Mouse (Mus musculus) small intestine, adult 2 months (tissue): ENCODE results near the gene Camta1. TPM values are rescaled to one million over a fixed set of nuclear protein-coding genes. Genes with fewer than 3 reads are reported as not detected.

ENCODE experiments used
- H3K27ac ChIP-seq: fragments of 200-500 bp; 2 replicates; pipeline ENCODE4 v1.5.1; 2012; ENCODE audit warnings: low read depth, low read length, control low read depth, inconsistent platforms; ENCODE audit not compliant: insufficient read depth
- H3K27me3 ChIP-seq: fragments of 200-500 bp; 2 replicates; pipeline ENCODE4 v1.6.1; 2012; ENCODE audit warnings: mild to moderate bottlenecking, moderate library complexity, low read length, inconsistent platforms; ENCODE audit not compliant: control insufficient read depth, insufficient read depth
- H3K36me3 ChIP-seq: fragments of 200-500 bp; 2 replicates; pipeline ENCODE4 v1.6.1; 2012; ENCODE audit warnings: mild to moderate bottlenecking, low read length, control low read depth, inconsistent platforms; ENCODE audit not compliant: control insufficient read depth, insufficient read depth
- H3K4me1 ChIP-seq: fragments of 200-500 bp; 2 replicates; pipeline ENCODE4 v1.6.1; 2012; ENCODE audit warnings: low read length, inconsistent platforms, mixed read lengths; ENCODE audit not compliant: control insufficient read depth, insufficient read depth, insufficient read length
- H3K4me3 ChIP-seq: fragments of 200-500 bp; 2 replicates; pipeline ENCODE4 v1.5.1; 2012; ENCODE audit warnings: low read depth, mild to moderate bottlenecking, control low read depth, inconsistent platforms, low read length, moderate library complexity
- CTCF ChIP-seq: fragments of 200-500 bp; IDR thresholded peaks from 2 replicates; pipeline ENCODE4 v1.5.1; 2012; ENCODE audit warnings: low read depth, mild to moderate bottlenecking, control low read depth, inconsistent platforms, low read length, moderate library complexity, mixed read lengths; ENCODE audit not compliant: insufficient replicate concordance, insufficient read length; ENCODE audit errors: extremely low read depth
- POLR2A ChIP-seq: fragments of 200-500 bp; IDR thresholded peaks from 2 replicates; pipeline ENCODE4 v1.6.1; 2012; ENCODE audit warnings: low read depth, mild to moderate bottlenecking, control low read depth, inconsistent platforms, low read length, moderate library complexity
- WGBS: fragments of 180-500 bp; shearing (Covaris S2); methylation state at CpG from one replicate; pipeline ENCODE4 v1.1.7; 2018; 5-methylcytosine and 5-hydroxymethylcytosine counted together
- polyA plus RNA-seq: library from polyadenylated mRNA; depleted of rRNA; stranded (reverse); fragments of >200 nt; gene quantifications from 2 replicates; pipeline ENCODE4 v1.2.3, GENCODE M21; 2012

The Camta1 gene
- polyA plus RNA-seq, 1 experiment = 2.2 TPM

DNA sequence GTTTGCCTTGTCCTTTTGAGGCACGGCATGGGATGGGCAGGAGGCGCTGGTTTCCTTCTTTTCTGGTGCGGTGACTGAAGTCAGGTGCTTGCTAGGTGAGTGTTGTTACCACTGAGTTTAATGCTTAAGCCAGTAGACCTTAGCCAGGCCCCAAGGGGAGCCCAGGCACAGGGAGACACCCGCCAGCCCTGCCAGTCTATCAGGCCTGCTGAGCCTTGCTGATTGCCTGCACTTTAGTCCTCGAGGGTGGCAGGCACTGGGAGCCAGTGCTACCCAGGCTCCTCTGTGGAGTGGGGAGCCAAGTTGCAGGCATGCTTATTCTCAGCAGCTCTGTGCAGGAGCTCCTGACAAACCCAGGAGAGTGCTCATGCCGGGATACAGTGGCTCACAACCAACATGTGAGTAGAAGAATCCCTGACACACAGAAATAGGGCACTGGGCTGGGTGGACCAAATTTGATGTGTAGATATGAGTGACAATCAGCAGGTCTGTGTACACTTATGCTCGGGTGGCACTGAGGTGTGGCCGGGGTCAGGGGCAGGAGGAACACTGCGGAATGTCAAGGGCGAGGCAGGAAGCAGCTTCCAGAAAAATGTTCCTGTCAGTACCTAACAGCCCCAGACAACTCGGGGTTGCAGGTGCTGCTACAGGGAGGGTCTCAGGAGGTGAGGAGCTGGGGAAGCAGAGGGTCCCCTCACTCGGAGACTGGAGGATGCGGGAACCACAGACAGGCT lies 638.2 kb downstream of the Camta1 start:
- 34% methylated on average over 13 of the region's 13 CpGs for WGBS
- Histone ChIP-seq H3K4me1 (no peaks in the 10 kb centered on the region), H3K27me3 (no peaks in the 10 kb centered on the region), H3K4me3 (no peak overlapping the region), H3K36me3 (no peaks in the 10 kb centered on the region), H3K27ac (no peak overlapping the region)
- no peak for TF ChIP-seq POLR2A
- TF ChIP-seq CTCF = no peak

DNA sequence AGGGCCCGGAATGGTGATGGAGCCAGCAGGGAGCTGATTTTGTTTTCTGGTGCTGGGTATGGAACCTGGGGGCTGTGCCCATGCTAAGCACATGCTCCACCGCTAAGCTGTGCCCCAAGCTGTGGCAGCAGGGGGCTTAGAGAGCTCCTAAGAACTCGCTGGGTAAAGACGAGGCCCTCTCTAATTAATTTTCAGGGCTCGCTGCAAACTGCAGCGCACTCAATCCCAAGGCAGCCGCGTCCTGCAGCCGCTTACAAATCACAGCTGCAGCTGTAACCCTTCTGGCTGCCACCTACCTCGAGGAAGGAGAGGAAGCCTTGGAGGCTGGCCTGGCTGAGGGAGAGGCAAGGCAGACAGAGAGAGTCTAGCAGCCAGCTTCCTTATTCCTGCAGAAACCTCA lies 639.0 kb downstream of the Camta1 start:
- no peak for TF ChIP-seq POLR2A
- TF ChIP-seq CTCF = no peak
- 60% methylated on average over 10 of the region's 10 CpGs for WGBS

DNA sequence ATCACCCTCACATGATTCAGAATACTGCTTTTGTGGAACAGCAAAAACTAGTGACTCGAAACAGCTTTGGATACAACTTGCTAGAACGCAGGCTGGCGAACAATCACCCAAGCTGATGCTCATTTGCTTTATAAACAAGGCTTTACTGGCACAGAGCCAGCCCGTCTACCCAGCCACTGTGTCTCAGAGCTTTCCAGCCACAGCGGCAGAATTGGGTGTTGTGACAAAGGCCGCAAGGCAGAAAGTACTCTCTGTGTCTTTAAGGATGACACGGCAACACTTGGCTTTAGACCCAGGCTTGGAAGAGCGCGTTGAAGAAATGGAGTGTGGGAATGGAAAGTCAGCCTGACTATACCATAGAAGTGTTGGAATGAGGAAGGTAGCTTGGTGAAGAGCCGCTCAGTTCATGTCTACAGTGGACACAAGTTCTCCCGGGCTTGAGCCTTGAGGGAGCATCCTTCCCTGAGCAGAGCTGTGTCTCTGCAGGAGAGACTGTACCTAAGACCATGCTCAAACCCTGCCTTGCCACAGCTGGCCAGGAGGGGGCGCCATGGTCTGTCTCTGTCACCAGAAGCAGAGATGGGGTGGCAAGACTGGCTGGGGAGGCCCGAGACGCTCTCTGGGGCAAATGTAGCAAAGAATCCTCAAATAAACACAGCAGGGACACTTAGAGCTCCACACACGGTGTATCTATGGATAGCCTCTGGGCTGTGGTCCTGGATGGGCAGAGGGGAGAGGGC lies 645.0 kb downstream of the Camta1 start:
- Histone ChIP-seq H3K27ac (no peak overlapping the region), H3K4me1 (no peaks in the 10 kb centered on the region), H3K4me3 (no peak overlapping the region), H3K36me3 (no peaks in the 10 kb centered on the region), H3K27me3 (no peaks in the 10 kb centered on the region)
- no peak for TF ChIP-seq CTCF
- no peak for TF ChIP-seq POLR2A
- 77% methylated on average over 15 of the region's 15 CpGs for WGBS

More for the DNA sequence above, 639.0 kb downstream of the Camta1 start:
- Histone ChIP-seq H3K4me1 (no peaks in the 10 kb centered on the region), H3K27ac (no peak overlapping the region), H3K4me3 (no peak overlapping the region), H3K27me3 (no peaks in the 10 kb centered on the region), H3K36me3 (no peaks in the 10 kb centered on the region)

DNA sequence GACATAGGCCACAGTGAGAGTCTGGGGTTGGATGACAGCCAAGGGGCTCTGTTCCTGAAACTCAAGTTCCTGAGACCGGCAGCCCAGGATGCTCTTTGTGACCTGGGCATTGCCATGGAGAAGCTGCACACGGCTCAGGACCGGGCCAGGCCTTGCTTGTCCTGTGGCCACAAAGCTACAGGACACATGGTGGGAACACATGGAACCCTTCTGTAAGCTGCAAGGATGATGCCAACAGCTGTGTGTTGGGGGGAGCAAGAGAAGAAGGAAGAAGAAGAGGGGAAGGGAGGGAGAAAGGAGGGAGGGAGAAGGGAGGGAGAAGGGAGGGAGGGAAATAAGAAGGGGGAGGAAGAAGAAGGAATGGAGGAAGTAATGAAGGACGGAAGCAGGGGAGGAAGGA lies 645.8 kb downstream of the Camta1 start:
- Histone ChIP-seq H3K4me3 (no peak overlapping the region), H3K36me3 (no peaks in the 10 kb centered on the region), H3K27me3 (no peaks in the 10 kb centered on the region), H3K4me1 (no peaks in the 10 kb centered on the region), H3K27ac (no peak overlapping the region)
- TF ChIP-seq POLR2A (no peak), CTCF (no peak)
- WGBS = 65% methylated on average over 4 of the region's 4 CpGs

DNA sequence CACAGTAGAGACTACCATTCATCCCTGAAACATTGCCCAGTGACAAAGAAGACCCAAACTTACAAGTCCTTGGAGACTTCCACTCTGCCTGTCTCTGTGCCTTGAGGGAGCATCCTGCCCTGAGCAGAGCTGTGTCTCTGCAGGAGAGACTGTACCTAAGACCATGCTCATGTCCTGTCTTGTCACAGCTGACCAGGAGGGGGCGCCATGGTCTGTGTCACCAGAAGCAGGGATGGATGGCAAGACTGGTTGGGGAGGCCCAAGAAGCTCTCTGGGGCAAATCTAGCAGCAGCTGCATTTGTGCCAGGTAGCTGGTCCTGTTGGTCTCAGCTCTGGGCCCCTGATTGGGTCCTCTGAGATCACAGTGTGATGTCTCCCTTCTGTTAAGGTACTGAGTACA lies 646.5 kb downstream of the Camta1 start:
- Histone ChIP-seq H3K36me3 (no peaks in the 10 kb centered on the region), H3K27me3 (no peaks in the 10 kb centered on the region), H3K4me3 (no peak overlapping the region), H3K4me1 (no peaks in the 10 kb centered on the region), H3K27ac (no peak overlapping the region)
- WGBS = 36% methylated on average over 1 of the region's 1 CpGs
- no peak for TF ChIP-seq CTCF
- no peak for TF ChIP-seq POLR2A

DNA sequence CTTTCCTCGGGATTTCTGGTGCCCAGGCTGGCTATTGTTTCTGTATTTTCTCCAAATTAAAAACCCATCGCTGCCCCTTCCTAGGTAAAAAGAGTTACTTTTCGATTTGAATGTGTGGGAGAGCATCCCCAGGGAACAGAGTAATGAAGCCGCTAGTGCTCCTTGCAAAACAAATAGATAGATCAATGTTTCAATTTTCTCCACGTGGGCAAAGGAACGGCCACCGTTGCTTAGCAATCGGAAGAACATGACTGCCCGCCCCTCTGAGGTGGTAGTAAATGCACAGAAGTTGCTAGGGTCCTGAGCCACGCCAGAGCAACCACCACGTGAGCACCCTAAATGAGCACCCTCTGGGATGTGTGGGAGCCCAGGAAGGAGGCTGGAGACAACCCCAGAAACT lies 648.2 kb downstream of the Camta1 start:
- H3K27ac ChIP-seq = no peak overlapping the region
- TF ChIP-seq POLR2A (no peak), CTCF (no peak)
- 39% methylated on average over 11 of the region's 11 CpGs for WGBS
- H3K4me1 ChIP-seq = no peaks in the 10 kb centered on the region
- no peaks in the 10 kb centered on the region for H3K36me3 ChIP-seq
- no peak overlapping the region for H3K4me3 ChIP-seq
- H3K27me3 ChIP-seq = no peaks in the 10 kb centered on the region

DNA sequence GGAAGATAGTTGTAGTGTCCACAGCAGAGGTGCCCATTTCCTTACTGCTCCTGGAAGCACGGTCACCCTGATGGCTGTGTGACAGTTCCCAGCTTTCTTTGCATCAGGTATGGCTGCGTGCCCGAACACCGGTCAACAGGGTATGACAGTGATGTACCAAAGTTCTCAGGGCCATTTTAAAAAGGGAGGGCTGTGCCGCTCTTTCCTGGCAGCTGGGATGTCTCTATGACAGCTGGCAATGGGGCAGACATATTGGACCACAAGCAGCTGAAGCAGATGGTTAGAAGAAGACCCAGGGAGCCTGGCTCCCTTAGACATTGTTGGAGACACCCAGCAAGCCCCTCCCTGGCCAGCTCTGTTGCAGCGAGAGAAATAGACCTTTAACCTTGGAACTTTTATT lies 649.7 kb downstream of the Camta1 start:
- no peak overlapping the region for H3K27ac ChIP-seq
- H3K27me3 ChIP-seq = no peaks in the 10 kb centered on the region
- TF ChIP-seq POLR2A (no peak), CTCF (no peak)
- WGBS = 87% methylated on average over 6 of the region's 6 CpGs
- H3K4me3 ChIP-seq = no peak overlapping the region
- H3K36me3 ChIP-seq = no peaks in the 10 kb centered on the region
- H3K4me1 ChIP-seq = no peaks in the 10 kb centered on the region
